Mouse (Mus musculus) C2C12 (cell line): ENCODE data around the gene Higd2a.

Experiments
- CEBPB ChIP-seq: IDR thresholded peaks from one replicate; pipeline ENCODE4 v1.6.1; 2011; ENCODE audit warnings: low read depth, mild to moderate bottlenecking, control low read depth, moderate library complexity
- CTCF ChIP-seq: IDR thresholded peaks from one replicate; pipeline ENCODE4 v1.5.1; 2011; ENCODE audit not compliant: control insufficient read depth, insufficient read depth, insufficient read length
- FOSL1 ChIP-seq: IDR thresholded peaks from one replicate; pipeline ENCODE4 v1.8.0; 2011; ENCODE audit warnings: mild to moderate bottlenecking, low read length; ENCODE audit not compliant: poor library complexity, insufficient read depth, severe bottlenecking
- MAX ChIP-seq: IDR thresholded peaks from one replicate; pipeline ENCODE4 v1.6.1; 2011; ENCODE audit warnings: mild to moderate bottlenecking, control low read depth
- MYOG ChIP-seq: IDR thresholded peaks from one replicate; pipeline ENCODE4 v1.6.1; 2011; ENCODE audit not compliant: control insufficient read depth, insufficient read length; ENCODE audit errors: extremely low read depth
- USF1 ChIP-seq: IDR thresholded peaks from one replicate; pipeline ENCODE4 v1.6.1; 2011; ENCODE audit warnings: low read depth, mild to moderate bottlenecking, control low read depth, moderate library complexity

- no peak for TF ChIP-seq CTCF
- no peak for TF ChIP-seq USF1
- no peak for TF ChIP-seq MAX
- no peak for TF ChIP-seq MYOG
- no peak for TF ChIP-seq CEBPB
- TF ChIP-seq FOSL1: no peak
Measured at GRCm38 (mm10) chr13:54572621-54573020, 17.4 kb upstream of the Higd2a start.
